Mouse (Mus musculus): ENCODE measurements around the gene Pla2g4a. TPM values are rescaled to one million over a fixed set of nuclear protein-coding genes. Genes with fewer than 3 reads are reported as not detected.
A peak's percentile ranks its signal among the peaks of the same experiment; 100 is the strongest.
"Not testable (repeated sequence)": the region's sequence is repeated elsewhere in the genome, so short reads cannot be mapped to it uniquely, and the experiment has no call there.

Gene Pla2g4a
- total RNA-seq, 2 experiments from 2014 or later: 0.56 to 2.1 TPM

GRCm38 (mm10) chr1:149939261-149940032 lies 21.6 kb downstream of the Pla2g4a start:
- intact Hi-C loops (cut with DNase I): no loop called here
- DNase-seq: no peak

GRCm38 (mm10) chr1:149937825-149938224 lies 23.3 kb downstream of the Pla2g4a start:
- DNase-seq: no peak

GRCm38 (mm10) chr1:149929140-149929539 lies 31.9 kb downstream of the Pla2g4a start:
- no peak for DNase-seq
- intact Hi-C loops (cut with DNase I): no loop called here

More at GRCm38 (mm10) chr1:149937825-149938224, 23.3 kb downstream of the Pla2g4a start:
- intact Hi-C loops (cut with DNase I): no loop called here

GRCm38 (mm10) chr1:149923737-149924136 lies 37.4 kb downstream of the Pla2g4a start:
- intact Hi-C loops (cut with DNase I); DNase-seq: not testable (repeated sequence)

GRCm38 (mm10) chr1:149922219-149922618 lies 38.9 kb downstream of the Pla2g4a start:
- no peak for DNase-seq
- intact Hi-C loops (cut with DNase I): no loop called here

GRCm38 (mm10) chr1:149921325-149921724 lies 39.8 kb downstream of the Pla2g4a start:
- intact Hi-C loops (cut with DNase I): no loop called here
- DNase-seq: no peak

GRCm38 (mm10) chr1:149919301-149919700 lies 41.8 kb downstream of the Pla2g4a start:
- intact Hi-C loops (cut with DNase I): no loop called here
- no peak for DNase-seq

DNA sequence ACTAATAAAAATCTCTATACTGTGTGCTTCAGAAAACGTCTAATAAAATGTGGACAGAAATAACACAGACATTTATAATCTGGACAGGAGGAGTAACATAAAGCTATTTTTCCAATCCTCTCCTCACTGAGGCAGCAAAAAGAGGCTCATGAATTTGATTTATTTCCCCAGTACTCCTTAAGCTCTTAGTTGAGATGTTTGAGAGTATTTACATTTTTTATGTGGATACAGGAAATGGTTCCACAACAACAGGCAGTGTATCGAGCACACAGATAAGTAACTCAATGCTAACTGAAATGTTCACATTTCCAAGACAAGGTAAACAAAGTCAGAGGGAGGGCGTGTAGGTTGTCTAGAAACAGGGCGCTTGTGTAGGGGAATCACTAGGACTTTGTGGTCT lies 48.1 kb downstream of the Pla2g4a start:
- intact Hi-C loops (cut with DNase I): no loop called here
- no peak for DNase-seq

GRCm38 (mm10) chr1:149911050-149911449 lies 50.0 kb downstream of the Pla2g4a start:
- intact Hi-C loops (cut with DNase I): no loop called here
- no peak for DNase-seq

DNA sequence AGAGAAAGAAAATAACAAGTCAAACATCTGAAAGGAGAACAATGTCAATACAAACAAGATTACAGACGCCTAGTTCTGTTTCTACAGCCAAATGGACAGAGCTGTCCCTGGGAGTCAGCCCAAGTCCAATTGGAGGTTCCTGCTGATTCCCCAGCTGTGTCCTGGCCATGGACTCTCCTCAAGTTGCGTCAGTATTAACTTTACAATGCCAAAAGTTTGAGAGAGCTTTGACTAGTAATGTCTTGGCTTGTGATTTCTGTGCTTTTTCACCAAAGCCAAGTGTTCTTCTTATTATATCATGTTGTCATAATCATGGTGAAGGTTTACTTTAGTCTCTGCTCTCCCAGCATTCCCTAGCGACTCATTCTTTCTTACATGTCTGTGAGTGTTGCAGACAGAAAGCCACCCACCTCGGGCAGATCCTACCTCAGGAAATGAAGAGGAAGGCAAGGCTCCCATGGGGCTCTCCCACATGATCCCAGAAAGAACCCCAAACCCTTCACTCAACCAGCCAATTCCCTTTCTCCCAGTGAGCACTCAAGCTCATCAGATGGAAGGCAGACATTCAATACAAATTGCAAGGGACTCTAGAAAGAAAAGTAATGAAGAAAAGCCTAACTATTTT lies 63.0 kb downstream of the Pla2g4a start:
- no peak for DNase-seq
- intact Hi-C loops (cut with DNase I): no loop called here

- intact Hi-C loops (cut with DNase I): no loop called here
- peak; percentile 8 for DNase-seq
These were observed 64.5 kb downstream of the Pla2g4a start for GRCm38 (mm10) chr1:149896590-149896989.

DNA sequence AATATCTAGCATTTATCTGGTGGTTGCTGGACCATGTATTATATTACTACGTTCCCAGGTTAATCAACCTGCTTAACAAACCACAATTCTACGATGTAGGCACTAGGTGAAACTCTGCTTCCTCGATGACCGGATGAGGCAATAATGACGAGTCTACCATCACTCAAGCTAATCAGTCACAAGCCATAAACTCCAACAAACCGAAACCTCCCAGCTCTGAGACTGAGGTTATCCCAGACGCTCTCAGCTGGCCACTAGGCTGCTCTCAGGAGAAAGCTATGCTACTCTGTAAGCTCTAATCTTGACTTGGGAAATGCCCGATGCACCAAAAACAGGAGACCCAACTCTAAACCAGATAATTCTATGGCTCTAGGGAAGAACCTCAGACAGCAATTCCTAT lies 66.2 kb downstream of the Pla2g4a start:
- intact Hi-C loops (cut with DNase I): no loop called here
- DNase-seq: no peak

GRCm38 (mm10) chr1:149893903-149894302 lies 67.2 kb downstream of the Pla2g4a start:
- DNase-seq: no peak
- intact Hi-C loops (cut with DNase I): no loop called here

DNA sequence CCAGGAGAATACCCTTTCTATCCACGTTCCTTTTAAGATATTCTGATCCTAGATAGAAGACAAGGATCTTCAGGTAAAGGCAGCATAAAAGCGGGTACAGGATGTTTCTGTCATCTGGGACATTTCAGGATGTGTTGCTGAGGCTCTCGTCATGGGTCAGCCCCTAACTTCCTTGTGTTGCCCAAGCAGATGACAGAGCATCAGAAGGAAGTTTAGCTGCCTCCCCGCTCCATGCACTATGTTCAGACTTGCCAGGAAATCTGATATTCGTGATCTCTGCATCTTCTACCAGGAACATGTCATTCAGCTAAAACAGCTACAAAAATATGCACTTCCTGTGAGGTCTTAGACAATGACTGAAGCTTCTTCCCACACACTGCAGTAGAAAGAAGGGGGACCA lies 70.0 kb downstream of the Pla2g4a start:
- intact Hi-C loops (cut with DNase I): no loop called here
- DNase-seq: no peak

- DNase-seq: no peak
- intact Hi-C loops (cut with DNase I): no loop called here
These were observed 78.6 kb downstream of the Pla2g4a start for GRCm38 (mm10) chr1:149882419-149883025.

- intact Hi-C loops (cut with DNase I): no loop called here
- no peak for DNase-seq
These were observed 82.9 kb downstream of the Pla2g4a start for GRCm38 (mm10) chr1:149878175-149878574.

- no peak for DNase-seq
- intact Hi-C loops (cut with DNase I): no loop called here
These were observed 84.6 kb downstream of the Pla2g4a start for GRCm38 (mm10) chr1:149876502-149876901.

GRCm38 (mm10) chr1:149871625-149872024 lies 89.5 kb downstream of the Pla2g4a start:
- no peak for DNase-seq
- intact Hi-C loops (cut with DNase I): no loop called here

GRCm38 (mm10) chr1:149867323-149867722 lies 93.8 kb downstream of the Pla2g4a start:
- no peak for DNase-seq
- intact Hi-C loops (cut with DNase I): no loop called here

DNA sequence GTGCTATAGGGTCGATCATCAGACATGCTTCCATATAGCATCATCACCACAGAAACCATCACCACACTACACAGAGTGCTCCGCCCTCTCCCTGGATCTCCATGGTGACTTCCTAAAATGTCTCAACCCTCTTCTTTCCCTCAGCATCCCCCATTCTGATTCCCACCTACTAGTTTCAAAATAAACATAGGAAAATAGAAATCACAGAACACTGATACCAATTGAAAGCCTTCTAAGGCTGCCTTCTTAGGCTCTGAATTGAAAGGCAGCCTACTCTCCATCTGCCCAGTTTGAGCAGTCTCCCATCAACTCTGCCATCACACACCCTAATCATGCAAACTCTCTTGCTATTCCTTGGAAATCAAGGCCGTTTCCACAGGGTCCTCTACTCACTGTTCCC lies 94.9 kb downstream of the Pla2g4a start:
- intact Hi-C loops (cut with DNase I): no loop called here
- no peak for DNase-seq

GRCm38 (mm10) chr1:149862801-149863200 lies 98.3 kb downstream of the Pla2g4a start:
- intact Hi-C loops (cut with DNase I): no loop called here
- peak; percentile 3 for DNase-seq

- intact Hi-C loops (cut with DNase I): no loop called here
- no peak for DNase-seq
These were observed 98.9 kb downstream of the Pla2g4a start for GRCm38 (mm10) chr1:149862181-149862580.
